In the genomic region with DNA sequence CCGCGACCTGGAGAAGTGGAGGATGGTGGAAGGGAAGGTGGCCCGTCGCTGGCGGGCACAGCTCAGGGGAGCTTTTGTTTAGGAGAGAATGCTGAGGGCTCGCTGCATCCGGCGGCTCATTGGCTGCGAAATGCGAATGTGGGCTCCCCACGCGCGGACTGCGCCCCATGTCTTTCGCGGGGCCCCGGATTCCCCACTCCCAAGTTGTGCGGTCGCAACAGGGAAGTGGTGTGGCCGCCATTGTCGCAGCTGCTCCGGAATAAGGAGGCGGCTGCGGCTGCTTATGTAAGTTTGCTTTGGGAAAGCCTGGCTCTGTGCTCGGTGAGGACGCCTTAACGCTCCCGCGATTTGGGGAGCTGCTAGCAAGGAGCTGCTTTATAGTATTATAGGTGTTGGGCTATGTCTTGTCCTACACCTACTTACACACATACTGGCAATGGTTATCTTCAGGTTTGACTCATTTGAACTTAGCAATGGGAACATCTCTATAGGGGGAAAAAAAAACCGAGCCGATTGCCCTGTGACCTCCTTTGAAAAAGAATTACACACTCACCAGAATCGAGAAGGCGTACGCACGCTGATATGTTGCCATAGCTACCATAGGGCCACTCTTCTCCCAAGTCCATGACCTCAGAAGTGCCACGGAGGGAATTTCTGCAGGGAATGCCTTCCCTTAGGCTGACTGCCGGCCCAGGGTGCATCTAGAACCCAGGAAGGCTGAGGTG, we compare ENCODE assay signal across 8 mouse cellular contexts. TPM values are rescaled to one million over a fixed set of nuclear protein-coding genes. Genes with fewer than 3 reads are reported as not detected.
DNase-seq lines count a peak whose midpoint lies in the region; ATAC-seq and TF ChIP-seq lines count a peak whose summit lies in the region.

No protein-coding gene starts in this region.

- peak overlapping the region; percentile 97 for H3K9ac ChIP-seq in forebrain, postnatal 0 days
- H3K9ac ChIP-seq in lung, embryonic 14.5 days: peak overlapping the region; percentile 91

- no peaks in the 10 kb centered on the region for H3K9me3 ChIP-seq in forebrain, postnatal 0 days (ENCODE audit: low read length)
- no peaks in the 10 kb centered on the region for H3K9me3 ChIP-seq in lung, embryonic 14.5 days (ENCODE audit: low read depth, low read length)

- WGBS in cerebellum, adult 2 months: under 1% methylated on average over 37 of the region's 37 CpGs
- WGBS in forebrain, postnatal 0 days: under 1% methylated on average over 37 of the region's 37 CpGs
- WGBS in lung, embryonic 14.5 days: under 1% methylated on average over 37 of the region's 37 CpGs

- H3K36me3 ChIP-seq in forebrain, postnatal 0 days (ENCODE audit: insufficient read depth): peaks cover 13% of the 10 kb centered on the region
- H3K36me3 ChIP-seq in lung, embryonic 14.5 days (ENCODE audit: insufficient read depth): peaks cover 25% of the 10 kb centered on the region

- peak overlapping the region; percentile 93 for H3K27ac ChIP-seq in cerebellum, adult 2 months (ENCODE audit: insufficient read depth, low read length)
- H3K27ac ChIP-seq in forebrain, postnatal 0 days (ENCODE audit: low read depth, low read length): peak overlapping the region; percentile 100
- peak overlapping the region; percentile 99 for H3K27ac ChIP-seq in layer of hippocampus, adult 2 months
- H3K27ac ChIP-seq in lung, embryonic 14.5 days (ENCODE audit: low read depth): peak overlapping the region; percentile 100

- TF ChIP-seq POLR2A in cerebellum, adult 2 months (IDR thresholded peaks at IDR 0.05; ENCODE audit: borderline replicate concordance, insufficient read depth, low read length): 0 out of 2 replicates have a peak, but pooled peaks have one; percentile 12

- peak; percentile 67 for DNase-seq in NIH3T3 (ENCODE audit: low read depth)
- peak; percentile 75 to 79 for DNase-seq in cerebellum, adult 2 months
- DNase-seq in forebrain, postnatal 0 days: peak; percentile 75
- DNase-seq in layer of hippocampus, adult 2 months (ENCODE audit: low spot score in 2 of 2): peak; percentile 60 to 72
- peak; percentile 72 for DNase-seq in lung, embryonic 14.5 days
- peak; percentile 46 for DNase-seq in urinary bladder, postnatal 14 days (ENCODE audit: low spot score)

- H3K4me2 ChIP-seq in forebrain, postnatal 0 days (ENCODE audit: low read depth): peak overlapping the region; percentile 91
- H3K4me2 ChIP-seq in lung, embryonic 14.5 days: peak overlapping the region; percentile 87

- peak overlapping the region; percentile 71 for H3K4me3 ChIP-seq in cerebellum, adult 2 months (replicated peaks; ENCODE audit: insufficient read depth, low read depth, low read length)
- H3K4me3 ChIP-seq in forebrain, postnatal 0 days (ENCODE audit: low read depth, low read length): peak overlapping the region; percentile 87
- H3K4me3 ChIP-seq in layer of hippocampus, adult 2 months: peak overlapping the region; percentile 97
- peak overlapping the region; percentile 80 for H3K4me3 ChIP-seq in lung, embryonic 14.5 days (ENCODE audit: low read depth, low read length)

- peaks cover 3% of the 10 kb centered on the region; the same call in 1 of the 2 replicates for H3K4me1 ChIP-seq in cerebellum, adult 2 months (ENCODE audit: control insufficient read depth, insufficient read depth, low read length)
- peaks cover 17% of the 10 kb centered on the region for H3K4me1 ChIP-seq in forebrain, postnatal 0 days (ENCODE audit: insufficient read depth)
- 0 out of 2 replicates have a peak, but pooled peaks cover 5% of the 10 kb centered on the region for H3K4me1 ChIP-seq in lung, embryonic 14.5 days (ENCODE audit: insufficient read depth)

- ATAC-seq in forebrain, postnatal 0 days: peak; percentile 3
- ATAC-seq in hematopoietic stem cell, adult 5-6 weeks (replicated peaks in 1 of 2; ENCODE audit: insufficient read depth in 1 of 2, low FRiP score in 2 of 2, low TSS enrichment in 1 of 2, low read depth in 1 of 2, poor library complexity in 2 of 2, severe bottlenecking in 2 of 2): peak; percentile 43 to 52
- ATAC-seq in lung, embryonic 14.5 days (ENCODE audit: insufficient read depth): peak; percentile 5; the same call in 1 of the 2 replicates
- ATAC-seq in neutrophil, adult 5-6 weeks (ENCODE audit: extremely low read depth, insufficient number of reproducible peaks, low FRiP score, poor library complexity, severe bottlenecking): 0 out of 2 replicates have a peak, but pooled peaks have one; percentile 5

- no peaks in the 10 kb centered on the region for H3K27me3 ChIP-seq in cerebellum, adult 2 months (ENCODE audit: control insufficient read depth, insufficient read depth, low read length)
- H3K27me3 ChIP-seq in forebrain, postnatal 0 days (ENCODE audit: insufficient read depth, low read length): no peaks in the 10 kb centered on the region
- H3K27me3 ChIP-seq in lung, embryonic 14.5 days (ENCODE audit: insufficient read depth, low read length): no peaks in the 10 kb centered on the region

- no peak for TF ChIP-seq CTCF in cerebellum, adult 2 months (IDR thresholded peaks at IDR 0.05; ENCODE audit: borderline replicate concordance, insufficient read depth, low read depth, low read length)
- TF ChIP-seq CTCF in forebrain, postnatal 0 days (IDR thresholded peaks at IDR 0.05; ENCODE audit: low read depth): no peak
- TF ChIP-seq CTCF in layer of hippocampus, adult 2 months (conservative IDR thresholded peaks at IDR 0.05): no peak
- no peak for TF ChIP-seq CTCF in lung, embryonic 14.5 days (IDR thresholded peaks at IDR 0.05; ENCODE audit: low read depth)

RNA-seq across cellular contexts. Expression of a gene that starts 1.3 kb away (rescaled TPM):
- polyA plus RNA-seq in cerebellum, adult 2 months (2012; rRNA removed): 15.1 and 16.2 TPM in 2 replicates
- 28.2 and 37.1 TPM in 2 replicates for total RNA-seq in forebrain, postnatal 0 days (2014; rRNA removed)
- 16.5 and 23.2 TPM in 2 replicates for polyA plus RNA-seq in forebrain, postnatal 0 days (2015; fragmentation: Nextera tagmentation; extraction: Ambion mirVana)
- total RNA-seq in hematopoietic stem cell, adult 5-6 weeks (2017): 44.7 and 47.4 TPM in 2 replicates
- total RNA-seq in layer of hippocampus, adult 2 months (2021): 10 to 100 TPM; 19.7 to 21.5 TPM
- 23.5 and 24.9 TPM in 2 replicates for polyA plus RNA-seq in lung, embryonic 14.5 days (2014; fragmentation: Nextera tagmentation; extraction: Ambion mirVana)
- total RNA-seq in neutrophil, adult 5-6 weeks (2017): 19.8 and 21.7 TPM in 2 replicates

RNA-seq across cellular contexts. Expression of a gene that starts 55.0 kb away (rescaled TPM):
- polyA plus RNA-seq in cerebellum, adult 2 months (2012; rRNA removed): 29.4 and 30.6 TPM in 2 replicates
- 0.10 and 0.92 TPM in 2 replicates for total RNA-seq in forebrain, postnatal 0 days (2014; rRNA removed)
- polyA plus RNA-seq in forebrain, postnatal 0 days (2015; fragmentation: Nextera tagmentation; extraction: Ambion mirVana): 0.64 and 0.65 TPM in 2 replicates
- not detected in 2 replicates for total RNA-seq in hematopoietic stem cell, adult 5-6 weeks (2017)
- total RNA-seq in layer of hippocampus, adult 2 months (2021): 10 to 100 TPM; 15.8 to 16.2 TPM
- not detected in 2 replicates for polyA plus RNA-seq in lung, embryonic 14.5 days (2014; fragmentation: Nextera tagmentation; extraction: Ambion mirVana)
- 0.12 and 0.23 TPM in 2 replicates for total RNA-seq in neutrophil, adult 5-6 weeks (2017)

Comparison
In these comparisons a context has a peak if more than half of its experiments do, and no peak if none do; other contexts are left out.
1. Peak in every context shown above with its lines: DNase-seq, ATAC-seq, H3K4me3 ChIP-seq and H3K27ac ChIP-seq.